Mouse (Mus musculus) heart, postnatal 0 days (tissue): ENCODE measurements around the gene Ccdc167. TPM values are rescaled to one million over a fixed set of nuclear protein-coding genes. Genes with fewer than 3 reads are reported as not detected.

Experiments
- ATAC-seq: fragments of 200-750 bp; cut with Nextera tagmentation; 2 replicates; pipeline ENCODE4 v1.8.0; 2017; ENCODE audit warnings: low read depth, moderate number of reproducible peaks, moderate library complexity; ENCODE audit not compliant: insufficient read depth
- DNase-seq: peaks from one replicate; pipeline ENCODE4 v3.0.0-alpha.2; 2016; ENCODE audit warnings: low spot score
- H3K27ac ChIP-seq: fragments of 300-500 bp; sonication (generic); 2 replicates; pipeline ENCODE4 v1.5.1; 2014; ENCODE audit warnings: low read depth, mild to moderate bottlenecking
- H3K27me3 ChIP-seq: fragments of 300-500 bp; sonication (generic); 2 replicates; pipeline ENCODE4 v1.6.1; 2014; ENCODE audit warnings: low read length, mixed read lengths; ENCODE audit not compliant: control insufficient read depth, insufficient read depth
- H3K36me3 ChIP-seq: fragments of 300-500 bp; sonication (generic); replicated peaks from 2 replicates; pipeline ENCODE4 v1.6.1; 2014; ENCODE audit warnings: low read length, mixed read lengths; ENCODE audit not compliant: control insufficient read depth, insufficient read depth
- H3K4me1 ChIP-seq: fragments of 300-500 bp; sonication (generic); 2 replicates; pipeline ENCODE4 v1.6.1; 2014; ENCODE audit warnings: antibody characterized with exemption; ENCODE audit not compliant: control insufficient read depth, insufficient read depth
- H3K4me2 ChIP-seq: fragments of 300-500 bp; sonication (generic); 2 replicates; pipeline ENCODE4 v1.6.1; 2014; ENCODE audit warnings: low read depth, mild to moderate bottlenecking, low read length, moderate library complexity
- H3K4me3 ChIP-seq: fragments of 300-500 bp; sonication (generic); 2 replicates; pipeline ENCODE4 v1.5.1; 2014; ENCODE audit warnings: low read depth, low read length
- H3K9ac ChIP-seq: fragments of 300-500 bp; sonication (generic); replicated peaks from 2 replicates; pipeline ENCODE4 v1.6.1; 2014; ENCODE audit warnings: low read depth, low read length, mixed read lengths
- H3K9me3 ChIP-seq: fragments of 300-500 bp; sonication (generic); replicated peaks from 2 replicates; pipeline ENCODE4 v1.6.1; 2016; ENCODE audit warnings: low read length; ENCODE audit not compliant: control insufficient read depth
- CTCF ChIP-seq: IDR thresholded peaks from 2 replicates; pipeline ENCODE4 v1.5.1; 2016; ENCODE audit warnings: antibody characterized with exemption, control low read depth, low read depth
- EP300 ChIP-seq: IDR thresholded peaks from 2 replicates; pipeline ENCODE4 v1.6.1; 2016; ENCODE audit warnings: antibody characterized with exemption, low read depth
- WGBS: fragments of 180-500 bp; shearing (Covaris S2); extraction: QIAGEN DNeasy Blood & Tissue Kit; methylation state at CpG from one replicate; pipeline ENCODE4 v1.1.7; 2014; 5-methylcytosine and 5-hydroxymethylcytosine counted together
- polyA plus RNA-seq: library from polyadenylated mRNA; unstranded; fragments of >200 nt; fragmentation: Nextera tagmentation; extraction: Ambion mirVana; gene quantifications from 2 replicates; pipeline ENCODE4 v1.2.1, GENCODE M21; 2015
- total RNA-seq: library from RNA; depleted of rRNA; stranded (reverse); fragments of >200 nt; gene quantifications from 2 replicates; pipeline ENCODE4 v1.2.3, GENCODE M21; 2014; ENCODE audit warnings: low replicate concordance; rRNA removed

Ccdc167 gene
- total and polyA plus RNA-seq, 2 experiments from 2014 or later, result 6.4 to 8.2 TPM

DNA sequence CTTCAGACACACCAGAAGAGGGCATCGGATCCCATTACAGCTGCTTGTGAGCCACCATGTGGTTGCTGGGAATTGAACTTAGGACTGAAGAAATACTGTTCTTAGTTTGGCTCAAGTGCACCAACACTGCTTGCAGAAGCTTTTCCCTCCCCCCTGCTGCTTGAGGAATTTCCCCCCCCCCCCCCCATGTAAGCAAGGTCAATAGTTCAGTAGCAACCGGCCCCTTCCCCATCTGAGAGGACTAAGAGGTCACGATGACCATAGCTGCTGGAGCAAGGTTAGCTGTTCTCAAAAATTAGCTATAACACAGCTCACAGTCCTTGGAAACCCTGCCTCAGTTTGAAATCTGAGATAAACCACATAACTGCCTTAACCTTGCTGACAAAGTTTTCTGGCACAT lies 74.6 kb downstream of the Ccdc167 start:
- Histone ChIP-seq H3K9ac (no peak overlapping the region), H3K27ac (no peak overlapping the region), H3K36me3 (peaks cover 35% of the 10 kb centered on the region), H3K4me3 (no peak overlapping the region), H3K4me1 (peaks cover 9% of the 10 kb centered on the region), H3K27me3 (no peaks in the 10 kb centered on the region), H3K9me3 (no peaks in the 10 kb centered on the region), H3K4me2 (no peak overlapping the region)
- DNase-seq (no peak), ATAC-seq (no peak)
- TF ChIP-seq EP300, result no peak
- no peak for TF ChIP-seq CTCF
- WGBS, result 81% methylated on average over 3 of the region's 3 CpGs

DNA sequence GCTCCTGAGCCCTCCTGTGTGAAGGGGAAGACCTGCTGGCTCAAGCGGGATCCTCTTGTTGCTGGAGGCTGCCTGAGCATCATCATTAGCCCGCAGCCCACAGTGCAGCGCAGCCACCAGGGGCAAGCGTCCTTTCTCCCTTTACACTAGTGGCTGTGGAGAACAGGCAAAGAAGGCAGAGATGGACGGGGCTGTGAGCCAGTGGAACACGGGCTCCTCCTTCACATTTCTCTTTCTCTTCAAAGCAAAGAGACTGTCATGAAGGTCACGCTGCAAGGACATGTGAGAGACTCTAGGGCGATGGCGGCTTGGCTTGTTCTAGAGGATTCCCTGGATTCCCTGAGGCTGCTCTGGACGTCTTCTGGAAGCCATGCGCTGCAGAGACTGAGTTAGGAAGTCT lies 75.9 kb downstream of the Ccdc167 start:
- Histone ChIP-seq H3K27ac (no peak overlapping the region; the same call in 1 of the 2 replicates), H3K9ac (no peak overlapping the region), H3K36me3 (peaks cover 46% of the 10 kb centered on the region), H3K27me3 (no peaks in the 10 kb centered on the region), H3K4me1 (peaks cover 14% of the 10 kb centered on the region), H3K4me3 (no peak overlapping the region), H3K9me3 (no peaks in the 10 kb centered on the region), H3K4me2 (no peak overlapping the region)
- 75% methylated on average over 11 of the region's 11 CpGs for WGBS
- DNase-seq (no peak), ATAC-seq (no peak)
- TF ChIP-seq CTCF (no peak), EP300 (no peak)

DNA sequence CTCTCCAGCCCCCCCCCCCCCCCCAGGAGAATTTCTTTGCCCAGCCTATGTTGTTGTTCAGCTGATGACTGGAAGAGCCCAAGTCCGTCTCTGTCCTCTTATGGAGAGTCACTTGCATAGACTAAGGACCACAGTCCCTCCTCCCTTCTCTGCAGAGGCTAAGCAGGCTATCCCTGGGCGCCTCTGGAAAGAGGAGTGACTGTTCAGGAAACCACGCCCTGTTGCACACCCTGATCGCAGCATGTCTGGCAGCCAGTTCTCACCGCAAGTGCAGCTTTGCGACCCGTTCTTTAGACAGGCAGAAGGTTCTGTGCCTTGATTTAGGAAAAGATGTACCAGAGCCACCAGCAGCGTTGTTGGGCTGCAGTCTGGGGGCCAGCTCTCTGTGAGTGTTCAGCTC lies 78.9 kb downstream of the Ccdc167 start:
- ATAC-seq (peak; percentile 45; the same call in 1 of the 2 replicates), DNase-seq (peak; percentile 39)
- H3K27ac ChIP-seq, result no peak overlapping the region
- no peaks in the 10 kb centered on the region for H3K27me3 ChIP-seq
- H3K36me3 ChIP-seq, result peaks cover 72% of the 10 kb centered on the region
- H3K4me3 ChIP-seq, result no peak overlapping the region
- WGBS, result 57% methylated on average over 8 of the region's 8 CpGs
- no peak overlapping the region for H3K9ac ChIP-seq
- no peaks in the 10 kb centered on the region for H3K9me3 ChIP-seq
- H3K4me2 ChIP-seq, result no peak overlapping the region
- peaks cover 7% of the 10 kb centered on the region; the same call in 1 of the 2 replicates for H3K4me1 ChIP-seq
- no peak for TF ChIP-seq CTCF
- no peak for TF ChIP-seq EP300

DNA sequence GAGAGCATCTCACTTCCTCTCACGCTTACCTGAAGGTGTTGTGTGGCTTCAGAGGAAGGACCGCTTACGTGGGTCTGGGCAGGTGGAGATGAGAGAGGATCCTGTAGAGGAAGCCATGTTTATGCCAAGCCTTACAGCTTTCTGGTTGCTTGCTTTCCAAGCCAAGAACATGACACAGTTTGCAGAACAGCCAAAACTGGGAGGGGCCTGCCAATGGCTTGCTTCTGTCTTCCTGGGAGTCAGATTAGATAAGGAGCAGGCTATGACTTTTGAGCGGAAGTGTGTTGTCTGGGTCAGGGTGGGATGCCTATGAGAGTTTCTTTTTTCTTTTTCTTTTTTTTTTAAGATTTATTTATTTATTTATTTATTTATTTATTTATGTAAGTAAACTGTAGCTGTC lies 79.5 kb downstream of the Ccdc167 start:
- no peak overlapping the region for H3K4me2 ChIP-seq
- H3K9ac ChIP-seq, result no peak overlapping the region
- no peak overlapping the region for H3K27ac ChIP-seq
- H3K9me3 ChIP-seq, result no peaks in the 10 kb centered on the region
- TF ChIP-seq EP300, result no peak
- no peak for TF ChIP-seq CTCF
- H3K27me3 ChIP-seq, result no peaks in the 10 kb centered on the region
- peaks cover 7% of the 10 kb centered on the region; the same call in 1 of the 2 replicates for H3K4me1 ChIP-seq
- H3K36me3 ChIP-seq, result peaks cover 76% of the 10 kb centered on the region
- WGBS, result 70% methylated on average over 4 of the region's 4 CpGs
- DNase-seq (no peak), ATAC-seq (no peak)
- H3K4me3 ChIP-seq, result no peak overlapping the region

Other genes with a start within 250 kb of the Ccdc167 start
- gene Pim1, start 226.3 kb downstream of the Ccdc167 start, total RNA-seq, result 58.4 and 81.0 TPM in 2 replicates
- 28.6 and 29.2 TPM in 2 replicates for gene Pim1, start 226.3 kb downstream of the Ccdc167 start, polyA plus RNA-seq
- gene Gm17657, start 167.4 kb downstream of the Ccdc167 start, total RNA-seq, result not detected in 2 replicates
- gene Gm17657, start 167.4 kb downstream of the Ccdc167 start, polyA plus RNA-seq, result not detected in 2 replicates
- gene Tbc1d22b, start 167.3 kb downstream of the Ccdc167 start, total RNA-seq, result 7.0 and 8.0 TPM in 2 replicates
- gene Tbc1d22b, start 167.3 kb downstream of the Ccdc167 start, polyA plus RNA-seq, result 5.3 and 5.5 TPM in 2 replicates
- not detected in 2 replicates for gene Tmem217, start 164.7 kb downstream of the Ccdc167 start, total RNA-seq
- 0.23 and 0.45 TPM in 2 replicates for gene Tmem217, start 164.7 kb downstream of the Ccdc167 start, polyA plus RNA-seq
- gene Rnf8, start 102.3 kb downstream of the Ccdc167 start, total RNA-seq, result 15.2 and 20.3 TPM in 2 replicates
- 32.7 and 33.4 TPM in 2 replicates for gene Rnf8, start 102.3 kb downstream of the Ccdc167 start, polyA plus RNA-seq
- 0.76 and 2.0 TPM in 2 replicates for gene Gm28043, start 102.2 kb downstream of the Ccdc167 start, total RNA-seq
- 1.1 TPM in 2 replicates for gene Gm28043, start 102.2 kb downstream of the Ccdc167 start, polyA plus RNA-seq
- gene Cmtr1, start 56.4 kb downstream of the Ccdc167 start, total RNA-seq, result 52.4 and 81.4 TPM in 2 replicates
- 62.7 and 72.9 TPM in 2 replicates for gene Cmtr1, start 56.4 kb downstream of the Ccdc167 start, polyA plus RNA-seq